Mouse (Mus musculus): Measurements from ENCODE around the gene Reg3d. TPM values are rescaled to one million over a fixed set of nuclear protein-coding genes. Genes with fewer than 3 reads are reported as not detected.
"Not testable (repeated sequence)": the region's sequence is repeated elsewhere in the genome, so short reads cannot be mapped to it uniquely, and the experiment has no call there.

Gene Reg3d
- total RNA-seq (2021) (not detected), polyA plus RNA-seq (2012; rRNA removed) (not detected in 2 replicates)
- long read RNA-seq = 0 reads

- DNase-seq = no peak
- Histone ChIP-seq H3K79me2 (replicated peaks; ENCODE audit: control insufficient read depth, insufficient read depth, low read length) (no peaks in the 10 kb centered on the region), H3K4me1 (ENCODE audit: control insufficient read depth, insufficient read depth, low read length) (no peaks in the 10 kb centered on the region), H3K27ac (no peak within 1 kb of the TSS), H3K9ac (ENCODE audit: low read depth, low read length) (no peak within 1 kb of the TSS), H3K36me3 (ENCODE audit: control insufficient read depth, insufficient read depth, low read length) (no peaks in the 10 kb centered on the region), H3K4me3 (no peak within 1 kb of the TSS), H3K27me3 (ENCODE audit: control insufficient read depth, insufficient read depth, low read length) (no peaks in the 10 kb centered on the region)
- WGBS = 42% methylated on average over 2 of the region's 2 CpGs
- intact Hi-C loops (cut with DNase I) = no loop called here
- no peak for TF ChIP-seq CTCF (IDR thresholded peaks at IDR 0.05)
- no peak for TF ChIP-seq POLR2A (IDR thresholded peaks at IDR 0.05; ENCODE audit: insufficient read depth, low read depth, low read length)
- TF ChIP-seq EP300 (IDR thresholded peaks at IDR 0.05; ENCODE audit: insufficient read depth, low read depth, low read length) = no peak
Measured at GRCm38 (mm10) chr6:78378765-78379164, at the start of gene Reg3d. Reg3d (minus strand) TSS chr6:78378865.

DNA sequence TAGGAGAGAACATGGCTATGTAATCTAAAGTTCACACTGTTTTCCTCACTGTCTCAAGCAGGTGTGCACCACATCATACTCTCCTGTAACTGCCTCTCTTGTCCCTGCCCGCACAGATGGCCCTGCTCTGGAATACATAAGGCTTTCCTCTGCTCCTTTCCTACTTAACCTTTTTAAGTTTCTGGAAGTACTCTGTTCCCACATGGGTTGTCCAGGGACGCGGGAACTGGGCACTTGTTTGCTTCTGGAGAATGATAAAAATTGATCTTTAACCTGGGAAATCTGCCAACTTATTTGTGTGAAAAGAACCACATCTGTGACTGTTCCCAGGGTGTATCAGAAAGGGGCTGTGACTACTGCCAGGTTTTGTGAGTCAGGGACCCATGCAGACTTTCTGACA, 46.8 kb upstream of the Reg3d start:
- no peaks in the 10 kb centered on the region for H3K4me1 ChIP-seq (ENCODE audit: control insufficient read depth, insufficient read depth, low read length)
- H3K4me3 ChIP-seq = no peak overlapping the region
- no peaks in the 10 kb centered on the region for H3K27me3 ChIP-seq (ENCODE audit: control insufficient read depth, insufficient read depth, low read length)
- WGBS = 47% methylated on average over 3 of the region's 3 CpGs
- no peak overlapping the region for H3K9ac ChIP-seq (ENCODE audit: low read depth, low read length)
- intact Hi-C loops (cut with DNase I) = no loop called here
- TF ChIP-seq CTCF (IDR thresholded peaks at IDR 0.05) (no peak), EP300 (IDR thresholded peaks at IDR 0.05; ENCODE audit: insufficient read depth, low read depth, low read length) (no peak), POLR2A (IDR thresholded peaks at IDR 0.05; ENCODE audit: insufficient read depth, low read depth, low read length) (no peak)
- no peak overlapping the region for H3K27ac ChIP-seq
- no peak for DNase-seq
- H3K79me2 ChIP-seq (replicated peaks; ENCODE audit: control insufficient read depth, insufficient read depth, low read length) = no peaks in the 10 kb centered on the region
- H3K36me3 ChIP-seq (ENCODE audit: control insufficient read depth, insufficient read depth, low read length) = no peaks in the 10 kb centered on the region

DNA sequence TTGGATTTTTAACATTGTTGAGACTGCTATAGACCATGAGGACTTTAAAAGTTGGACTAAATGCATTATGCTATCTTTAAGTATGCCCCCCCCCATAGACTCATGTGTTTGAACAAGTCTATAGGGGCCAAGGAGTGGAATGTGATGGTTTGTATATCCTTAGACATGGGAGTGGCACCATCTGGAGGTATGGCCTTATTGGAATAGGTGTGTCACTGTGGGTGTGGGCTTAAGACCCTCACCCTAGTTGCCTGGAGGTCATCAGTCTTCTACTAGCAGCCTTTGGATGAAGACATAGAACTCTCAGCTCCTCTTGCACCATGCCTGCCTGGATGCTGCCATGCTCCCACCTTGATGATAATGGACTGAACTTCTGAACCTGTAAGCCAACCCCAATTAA, 43.7 kb upstream of the Reg3d start, which contains the start of gene Reg1:
Reg1 (plus strand) TSS at position 301 of the 400 bp plus-strand sequence.
- H3K4me3 ChIP-seq; H3K4me1 ChIP-seq (ENCODE audit: control insufficient read depth, insufficient read depth, low read length); H3K9ac ChIP-seq (ENCODE audit: low read depth, low read length); H3K36me3 ChIP-seq (ENCODE audit: control insufficient read depth, insufficient read depth, low read length); H3K27me3 ChIP-seq (ENCODE audit: control insufficient read depth, insufficient read depth, low read length); DNase-seq; intact Hi-C loops (cut with DNase I); H3K79me2 ChIP-seq (replicated peaks; ENCODE audit: control insufficient read depth, insufficient read depth, low read length); H3K27ac ChIP-seq: not testable (repeated sequence)

- H3K27me3 ChIP-seq (ENCODE audit: control insufficient read depth, insufficient read depth, low read length); H3K9ac ChIP-seq (ENCODE audit: low read depth, low read length); H3K36me3 ChIP-seq (ENCODE audit: control insufficient read depth, insufficient read depth, low read length); H3K27ac ChIP-seq; H3K4me1 ChIP-seq (ENCODE audit: control insufficient read depth, insufficient read depth, low read length); DNase-seq; intact Hi-C loops (cut with DNase I); H3K4me3 ChIP-seq; H3K79me2 ChIP-seq (replicated peaks; ENCODE audit: control insufficient read depth, insufficient read depth, low read length): not testable (repeated sequence)
- WGBS = 88% methylated on average over 4 of the region's 17 CpGs
Measured at GRCm38 (mm10) chr6:78395323-78395722, 16.7 kb upstream of the Reg3d start, which contains the start of gene Reg2. Reg2 (plus strand) TSS chr6:78395623.

DNA sequence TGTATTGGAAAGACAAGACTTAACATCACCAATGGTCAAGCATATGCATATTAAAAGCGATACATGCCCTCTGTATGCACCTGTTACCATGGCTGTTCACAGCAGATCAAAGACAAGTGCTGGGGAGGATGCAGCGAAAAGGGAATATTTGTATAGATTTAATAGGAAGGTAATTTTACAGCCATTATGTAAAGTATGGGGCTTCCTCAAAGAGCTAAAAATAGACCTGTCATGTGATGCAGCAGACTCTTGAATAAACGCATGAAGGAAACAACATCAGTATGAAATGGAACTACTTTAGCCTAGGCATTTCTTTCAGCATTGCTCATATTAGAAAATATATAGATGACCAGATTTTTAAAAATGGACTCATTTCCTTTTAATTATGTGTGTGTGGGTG, 6.9 kb upstream of the Reg3d start:
- intact Hi-C loops (cut with DNase I) = no loop called here
- WGBS = 68% methylated on average over 3 of the region's 3 CpGs
- no peak for DNase-seq

DNA sequence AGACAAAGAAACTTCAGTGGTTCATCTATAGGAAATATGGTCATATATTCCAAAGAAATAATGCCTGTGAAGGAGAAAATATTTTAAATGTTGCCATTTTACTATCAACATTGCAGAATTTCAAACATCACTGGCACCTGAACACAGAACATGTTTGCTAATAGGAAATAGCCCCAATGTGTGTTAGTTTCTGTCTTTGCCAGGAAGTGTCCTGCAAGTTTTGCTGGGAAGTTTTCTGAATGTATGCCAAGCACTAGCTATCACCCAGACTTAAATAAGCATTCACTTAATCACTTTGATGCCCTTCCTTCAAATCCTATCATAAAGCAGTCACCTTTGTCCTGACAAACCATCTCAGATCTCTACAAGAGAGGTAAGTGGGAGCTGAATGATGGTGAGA, 1.7 kb upstream of the Reg3d start, which contains the start of gene Reg3a:
Reg3a (plus strand) TSS at position 301 of the 400 bp plus-strand sequence.
- intact Hi-C loops (cut with DNase I) = no loop called here
- Histone ChIP-seq H3K4me1 (ENCODE audit: control insufficient read depth, insufficient read depth, low read length) (no peaks in the 10 kb centered on the region), H3K79me2 (replicated peaks; ENCODE audit: control insufficient read depth, insufficient read depth, low read length) (no peaks in the 10 kb centered on the region), H3K9ac (ENCODE audit: low read depth, low read length) (no peak within 1 kb of the TSS), H3K36me3 (ENCODE audit: control insufficient read depth, insufficient read depth, low read length) (no peaks in the 10 kb centered on the region), H3K4me3 (no peak within 1 kb of the TSS), H3K27ac (no peak within 1 kb of the TSS), H3K27me3 (ENCODE audit: control insufficient read depth, insufficient read depth, low read length) (no peaks in the 10 kb centered on the region)
- TF ChIP-seq POLR2A (IDR thresholded peaks at IDR 0.05; ENCODE audit: insufficient read depth, low read depth, low read length) = no peak
- no peak for DNase-seq

More for the DNA sequence above, 6.9 kb upstream of the Reg3d start:
- H3K4me3 ChIP-seq = no peak overlapping the region
- H3K9ac ChIP-seq (ENCODE audit: low read depth, low read length) = no peak overlapping the region
- no peaks in the 10 kb centered on the region for H3K36me3 ChIP-seq (ENCODE audit: control insufficient read depth, insufficient read depth, low read length)
- no peak overlapping the region for H3K27ac ChIP-seq
- H3K4me1 ChIP-seq (ENCODE audit: control insufficient read depth, insufficient read depth, low read length) = no peaks in the 10 kb centered on the region
- TF ChIP-seq POLR2A (IDR thresholded peaks at IDR 0.05; ENCODE audit: insufficient read depth, low read depth, low read length) (no peak), CTCF (IDR thresholded peaks at IDR 0.05) (no peak), EP300 (IDR thresholded peaks at IDR 0.05; ENCODE audit: insufficient read depth, low read depth, low read length) (no peak)
- H3K79me2 ChIP-seq (replicated peaks; ENCODE audit: control insufficient read depth, insufficient read depth, low read length) = no peaks in the 10 kb centered on the region
- H3K27me3 ChIP-seq (ENCODE audit: control insufficient read depth, insufficient read depth, low read length) = no peaks in the 10 kb centered on the region

- Histone ChIP-seq H3K27ac (no peak within 1 kb of the TSS), H3K36me3 (ENCODE audit: control insufficient read depth, insufficient read depth, low read length) (no peaks in the 10 kb centered on the region), H3K27me3 (ENCODE audit: control insufficient read depth, insufficient read depth, low read length) (no peaks in the 10 kb centered on the region), H3K79me2 (replicated peaks; ENCODE audit: control insufficient read depth, insufficient read depth, low read length) (no peaks in the 10 kb centered on the region), H3K4me1 (ENCODE audit: control insufficient read depth, insufficient read depth, low read length) (no peaks in the 10 kb centered on the region), H3K4me3 (no peak within 1 kb of the TSS), H3K9ac (ENCODE audit: low read depth, low read length) (no peak within 1 kb of the TSS)
- TF ChIP-seq EP300 (IDR thresholded peaks at IDR 0.05; ENCODE audit: insufficient read depth, low read depth, low read length) = no peak
- TF ChIP-seq CTCF (IDR thresholded peaks at IDR 0.05) = no peak
- TF ChIP-seq POLR2A (IDR thresholded peaks at IDR 0.05; ENCODE audit: insufficient read depth, low read depth, low read length) = no peak
- intact Hi-C loops (cut with DNase I) = no loop called here
- no peak for DNase-seq
- 81% methylated on average over 2 of the region's 2 CpGs for WGBS
Measured at GRCm38 (mm10) chr6:78370357-78370756, 8.3 kb downstream of the Reg3d start, which contains the start of gene Reg3b. Reg3b (plus strand) TSS chr6:78370657.
